Mouse (Mus musculus) 416B (cell line): ENCODE measurements at regions not wholly inside any gene's neighbourhood (a gene's known extent, or its start where the extent isn't known, plus 50 kb on each side); places are given as distances from the start of the nearest gene placed in this dataset.
A peak's percentile ranks its signal among the peaks of the same experiment; 100 is the strongest.
"Not testable (repeated sequence)": the region's sequence is repeated elsewhere in the genome, so short reads cannot be mapped to it uniquely, and the experiment has no call there.

Experiments used
- DNase-seq: peaks from one replicate; pipeline ENCODE4 v3.0.0; 2011; ENCODE audit warnings: low read depth

- DNase-seq = no peak
These were observed 102.0 kb upstream of the Abca1 start for GRCm38 (mm10) chr4:53261556-53262140.

DNA sequence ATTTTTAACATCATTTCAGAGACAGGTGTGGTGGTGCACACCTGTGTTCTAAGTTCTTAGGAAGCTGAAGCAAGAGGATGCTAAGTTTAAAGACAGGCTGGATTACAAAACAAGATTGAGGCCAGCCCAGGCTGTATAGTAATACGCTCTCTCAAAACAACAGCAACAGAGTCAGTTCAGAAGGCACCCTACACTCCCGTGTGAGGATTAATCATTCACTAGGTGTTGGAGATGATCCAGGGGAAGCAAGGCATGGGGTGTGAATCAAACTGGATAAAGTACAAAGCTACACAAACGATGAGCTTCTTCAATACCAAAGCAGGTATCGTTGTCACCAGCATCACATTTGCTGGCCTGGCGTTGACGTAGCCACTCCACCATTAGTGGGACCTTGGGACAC is 99.3 kb upstream of the Abca1 start:
- DNase-seq = no peak

DNA sequence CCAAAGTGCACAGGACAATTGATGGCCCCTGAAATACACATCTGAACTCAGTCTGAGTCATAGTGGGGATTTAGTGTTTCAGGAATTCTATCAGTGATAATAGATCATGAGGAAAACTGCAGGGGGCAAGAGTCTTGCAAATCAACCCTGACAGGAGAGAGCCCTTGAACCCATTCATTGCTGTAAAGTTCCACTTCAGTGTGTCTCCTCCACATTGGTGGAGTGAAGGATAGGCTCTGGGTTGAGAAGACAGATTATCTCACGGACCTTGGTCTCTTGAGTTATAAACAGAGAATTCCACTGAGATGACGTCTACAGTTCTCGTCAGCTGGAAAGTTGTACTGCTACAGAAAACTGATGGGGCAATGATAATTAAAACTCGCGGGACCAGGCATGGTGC is 97.3 kb upstream of the Abca1 start:
- DNase-seq = no peak

DNA sequence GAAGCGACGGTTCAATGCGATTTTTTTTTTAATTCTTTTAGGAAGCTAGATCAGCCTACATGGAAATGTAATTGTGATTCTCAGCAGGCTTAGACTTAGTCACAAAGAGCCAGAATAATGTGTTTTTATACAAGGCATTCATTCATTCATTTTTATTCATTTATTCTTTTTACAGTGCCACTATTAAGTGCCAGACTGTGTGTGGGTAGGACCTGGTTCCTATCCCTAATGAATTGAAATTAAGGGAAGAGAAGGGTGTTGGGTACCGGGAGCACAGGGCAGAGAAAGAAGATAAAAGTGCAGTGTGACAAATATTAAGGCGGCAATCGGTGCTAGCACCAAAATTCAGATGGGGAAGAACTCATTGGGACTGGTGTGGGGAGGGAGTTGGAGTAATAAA is 94.8 kb upstream of the Abca1 start:
- DNase-seq = no peak

DNA sequence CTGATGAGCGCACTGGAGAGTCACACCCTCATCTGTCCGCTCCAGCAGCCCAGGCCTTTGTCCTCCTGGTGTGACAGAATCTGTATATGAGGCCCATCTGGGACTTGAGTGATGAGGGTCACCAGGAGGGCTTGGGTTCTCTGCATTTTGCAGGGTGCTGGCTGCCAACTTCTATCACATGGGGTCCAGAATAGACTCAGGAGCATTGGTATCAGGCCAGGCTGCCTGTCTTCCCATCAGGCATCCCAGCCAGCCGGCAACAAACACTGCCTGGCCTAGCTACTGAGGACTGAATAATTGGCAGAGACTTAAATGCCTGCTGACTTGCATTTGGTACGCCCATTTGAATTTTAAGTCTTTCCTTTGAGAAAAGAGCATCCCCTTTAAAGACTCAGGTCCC is 94.0 kb upstream of the Abca1 start:
- no peak for DNase-seq

DNA sequence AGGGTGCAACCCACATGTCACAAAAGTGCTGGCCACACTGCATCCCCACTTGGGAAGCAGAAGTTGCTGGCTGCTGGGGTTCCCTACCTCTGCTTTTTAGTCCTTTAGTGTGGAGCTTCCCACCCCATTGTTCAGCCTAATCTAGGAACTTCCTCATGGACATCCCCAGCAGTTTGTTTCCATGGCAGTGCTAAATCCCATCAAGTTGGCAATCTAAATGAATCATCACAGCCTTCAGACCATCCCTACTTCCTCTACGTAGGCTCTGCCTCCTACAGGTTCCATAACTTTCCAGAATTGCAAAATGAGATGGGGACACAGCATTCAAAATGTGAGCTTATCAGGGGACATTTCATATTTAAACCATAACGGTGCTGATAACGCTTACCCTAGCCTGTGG is 90.6 kb upstream of the Abca1 start:
- no peak for DNase-seq

DNA sequence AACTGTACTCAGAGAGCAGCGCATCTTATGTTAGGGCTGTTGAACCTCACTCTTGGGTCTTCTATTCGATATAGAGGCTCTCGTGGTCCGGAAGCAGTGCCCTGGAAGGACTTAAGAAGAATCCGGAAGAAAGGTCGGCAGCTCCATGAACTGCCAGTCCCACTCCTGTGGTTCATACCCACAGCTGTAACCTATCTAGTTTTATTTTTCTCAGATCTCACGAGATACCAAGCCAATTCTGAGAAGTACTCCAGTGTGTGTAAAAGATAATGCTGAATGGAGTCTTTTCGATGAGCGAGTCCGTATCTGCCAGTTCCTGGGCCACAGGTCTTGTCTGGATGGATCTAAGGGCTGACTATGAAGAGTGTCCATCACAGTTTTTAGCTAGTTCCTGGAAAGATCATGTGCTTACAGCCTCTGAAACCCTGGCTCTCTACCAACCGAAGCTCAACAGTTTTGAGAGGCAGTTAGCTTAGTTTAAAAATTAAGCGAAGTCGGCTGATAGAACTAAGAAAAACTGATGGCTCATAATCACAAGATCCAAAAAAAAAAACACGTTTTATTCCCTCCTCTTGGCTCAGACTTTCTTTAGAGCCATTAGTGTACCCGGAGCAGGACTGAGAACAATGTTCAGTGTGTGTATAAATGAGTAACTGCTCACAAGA is 86.5 kb upstream of the Abca1 start:
- DNase-seq = no peak

GRCm38 (mm10) chr4:53245553-53245952 is 85.9 kb upstream of the Abca1 start:
- no peak for DNase-seq

DNA sequence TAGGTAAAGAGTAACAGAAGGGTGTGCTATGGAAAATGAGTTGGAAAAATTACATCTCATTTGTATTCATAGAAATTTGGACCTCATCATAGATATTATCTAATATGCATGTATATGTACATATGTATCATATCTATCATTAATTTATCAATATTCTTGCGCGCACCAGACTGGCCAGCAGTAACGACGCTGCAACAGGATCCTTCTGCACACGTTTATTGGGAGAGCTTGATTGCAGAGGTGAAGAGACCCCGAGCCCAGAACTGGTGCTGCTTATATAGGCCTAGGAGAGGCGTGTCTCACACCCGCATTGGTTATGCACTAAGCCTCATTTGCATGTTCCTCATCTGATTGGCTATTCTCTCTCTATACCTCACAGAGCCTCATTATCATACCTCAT is 83.8 kb upstream of the Abca1 start:
- not testable (repeated sequence) for DNase-seq

DNA sequence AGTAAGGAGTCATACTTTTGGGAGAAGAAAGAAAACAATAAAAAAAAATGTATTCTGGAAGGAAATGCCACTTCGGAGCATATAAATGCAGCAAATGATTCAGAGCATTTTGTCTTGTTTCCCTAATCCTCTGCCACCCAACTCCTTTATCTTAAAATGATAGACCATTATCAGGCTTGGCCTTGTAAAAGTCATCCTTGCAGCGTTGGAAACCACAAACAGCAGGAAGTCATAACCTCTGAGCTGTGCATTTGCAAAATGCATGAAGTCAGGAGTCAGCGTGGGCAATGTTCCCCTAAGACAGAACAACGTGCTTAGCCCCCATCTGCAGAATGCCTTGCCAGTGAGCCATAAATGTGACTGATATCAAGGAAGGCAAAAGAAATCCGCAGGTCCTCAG is 80.2 kb upstream of the Abca1 start:
- peak; percentile 36 for DNase-seq

DNA sequence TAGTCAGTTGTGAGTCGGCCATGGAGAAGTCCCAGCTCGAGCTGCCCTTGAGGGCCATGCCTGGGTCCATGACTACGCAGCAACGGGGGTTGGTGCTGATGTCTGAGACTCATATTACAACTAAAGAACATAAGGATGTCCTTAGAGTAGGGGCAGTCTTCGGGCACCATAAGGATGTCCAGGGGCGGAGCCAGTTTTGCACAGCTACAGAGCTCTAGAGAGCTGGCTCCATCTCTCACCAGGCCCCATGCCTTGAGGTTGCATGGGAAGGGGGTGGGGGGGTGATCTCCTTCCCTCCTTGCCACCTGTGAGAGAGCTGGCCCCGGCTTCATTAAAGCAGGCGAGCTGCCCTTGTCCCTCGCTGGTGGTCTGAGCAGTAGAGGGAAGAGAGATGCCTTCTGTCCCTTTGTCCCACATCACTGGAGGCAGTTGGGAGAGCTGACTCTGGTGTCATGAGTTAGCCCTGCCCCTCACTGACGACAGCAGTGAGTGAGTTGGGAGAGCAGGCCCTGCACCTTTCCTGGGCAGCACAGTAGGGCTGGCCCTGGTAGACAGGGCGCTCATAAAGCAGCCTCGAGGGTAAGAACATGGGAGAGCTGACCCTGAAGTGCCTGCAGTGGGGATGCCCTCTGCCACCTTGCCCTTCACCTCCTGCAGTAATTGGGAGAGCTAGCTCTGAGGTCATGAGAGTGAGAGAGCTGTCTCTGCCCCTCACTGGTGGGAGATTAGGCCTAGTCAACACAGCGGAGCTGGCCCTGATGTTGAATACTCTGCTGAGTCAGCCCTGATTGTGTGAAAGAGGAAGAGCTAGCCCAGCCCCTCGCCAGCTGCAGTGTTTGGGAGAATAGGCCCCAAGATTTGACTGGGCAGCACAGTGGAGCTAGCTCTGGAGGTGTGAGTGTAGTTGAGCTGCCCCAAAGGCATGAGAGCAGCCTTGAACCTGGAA is 78.9 kb upstream of the Abca1 start:
- no peak for DNase-seq

DNA sequence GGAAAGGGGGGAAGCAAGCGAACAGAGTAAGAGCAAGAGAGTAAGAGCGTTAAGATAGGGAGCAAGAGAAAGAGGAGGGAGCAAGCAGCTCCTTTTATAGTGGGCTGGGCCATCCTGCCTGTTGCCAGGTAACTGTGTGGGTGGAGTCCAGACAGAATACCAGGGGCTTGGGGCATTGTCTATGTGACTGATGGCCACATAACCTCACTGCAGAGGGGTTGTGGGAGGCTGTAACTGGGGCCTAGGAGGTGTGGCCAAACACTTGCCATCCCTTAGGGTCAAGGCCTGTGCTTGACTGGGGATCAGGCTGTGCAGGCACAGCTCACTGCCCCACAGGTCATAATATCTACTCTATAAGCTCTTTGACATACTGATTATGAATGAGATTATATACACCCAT is 76.2 kb upstream of the Abca1 start:
- no peak for DNase-seq

GRCm38 (mm10) chr4:53232436-53232835 is 72.7 kb upstream of the Abca1 start:
- DNase-seq = no peak

DNA sequence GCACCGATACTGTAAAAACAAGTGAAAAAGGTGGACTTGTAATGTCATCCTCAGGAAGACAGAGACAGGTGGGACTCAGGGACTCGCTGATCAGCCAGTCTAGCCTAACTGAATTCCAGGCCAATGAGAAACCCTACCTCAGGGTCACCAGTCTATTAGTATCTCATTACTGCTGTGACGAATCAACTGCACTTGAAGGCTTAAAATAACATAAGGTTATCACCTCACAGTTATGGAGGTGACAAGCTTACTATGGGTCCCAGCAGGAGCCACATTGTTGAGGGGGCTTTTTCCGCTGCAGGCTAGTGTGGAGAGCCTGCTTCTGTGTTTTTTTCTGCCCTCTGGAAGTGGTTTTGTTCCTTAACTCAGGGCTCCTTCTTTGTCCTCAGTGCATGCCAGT is 72.2 kb upstream of the Abca1 start:
- DNase-seq = no peak

- no peak for DNase-seq
These were observed 71.4 kb upstream of the Abca1 start for GRCm38 (mm10) chr4:53231046-53231445.

GRCm38 (mm10) chr4:53228444-53228843 is 68.7 kb upstream of the Abca1 start:
- DNase-seq = no peak

DNA sequence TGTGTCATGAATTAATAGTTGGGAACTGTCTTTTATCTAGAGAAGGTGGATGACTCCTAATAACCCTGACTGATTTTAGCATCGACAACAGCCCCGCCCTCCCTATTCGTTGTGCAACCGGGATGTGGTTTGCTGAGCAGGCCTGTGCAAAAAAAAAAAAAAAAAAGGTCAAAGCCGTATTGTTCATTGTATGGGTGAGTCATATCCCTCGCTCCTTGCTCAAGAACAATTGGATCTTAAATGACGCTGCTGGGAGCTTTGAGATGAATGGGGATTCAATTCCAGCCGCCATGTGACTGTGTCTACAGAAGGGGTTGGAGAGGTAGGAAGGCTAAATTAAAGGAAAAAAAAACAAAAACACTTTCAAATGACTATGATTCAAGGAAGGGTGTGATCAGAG is 68.1 kb upstream of the Abca1 start:
- peak; percentile 76 for DNase-seq

DNA sequence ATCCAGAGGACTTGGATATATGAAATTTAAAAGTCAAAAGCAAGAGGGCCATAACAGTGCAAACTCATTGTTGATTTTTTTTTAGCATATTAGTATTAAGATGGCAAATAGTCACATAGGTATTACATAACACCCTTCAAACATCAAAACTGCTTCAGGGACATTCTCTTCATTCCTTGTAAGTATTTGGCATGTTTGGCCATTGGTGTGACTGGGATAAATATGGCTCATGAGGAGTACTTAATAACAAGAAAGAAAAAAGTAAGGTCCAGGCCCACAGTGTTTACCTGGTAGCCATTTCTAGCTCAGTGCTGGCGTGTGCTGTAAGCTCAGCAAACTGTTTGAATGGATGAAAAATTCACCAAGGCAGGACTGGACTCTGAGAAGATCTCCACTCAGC is 67.4 kb upstream of the Abca1 start:
- no peak for DNase-seq

- DNase-seq = no peak
These were observed 66.7 kb upstream of the Abca1 start for GRCm38 (mm10) chr4:53226376-53226775.

GRCm38 (mm10) chr4:53223379-53223778 is 63.7 kb upstream of the Abca1 start:
- no peak for DNase-seq

DNA sequence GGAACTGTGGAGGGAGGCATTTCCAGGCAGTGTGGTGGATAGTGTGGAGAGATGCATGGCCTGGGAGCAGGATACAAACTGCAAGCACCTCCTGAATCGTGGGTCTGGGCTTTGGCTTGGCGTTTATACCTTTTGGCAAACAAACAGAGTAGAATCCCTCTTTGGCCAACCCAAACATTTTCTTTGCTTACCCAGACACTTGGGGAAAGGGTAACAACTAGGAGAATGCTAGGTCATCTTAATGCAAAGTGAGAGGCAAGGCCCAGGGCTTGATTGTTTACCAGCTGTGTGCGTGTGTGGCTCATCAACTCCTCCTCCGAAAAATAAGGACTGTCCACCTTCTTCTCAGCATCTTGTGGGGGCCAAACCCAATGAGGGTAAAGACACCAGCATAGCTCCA is 61.1 kb upstream of the Abca1 start:
- no peak for DNase-seq

- DNase-seq = no peak
These were observed 59.7 kb upstream of the Abca1 start for GRCm38 (mm10) chr4:53219351-53219750.

GRCm38 (mm10) chr4:53218752-53219151 is 59.1 kb upstream of the Abca1 start:
- no peak for DNase-seq
